Mouse (Mus musculus): ENCODE data around the gene Gsta2. TPM values are rescaled to one million over a fixed set of nuclear protein-coding genes. Genes with fewer than 3 reads are reported as not detected.
"Not testable (repeated sequence)": the region's sequence is repeated elsewhere in the genome, so short reads cannot be mapped to it uniquely, and the experiment has no call there.

Gene Gsta2
- polyA plus RNA-seq, 1 experiment from 2014 or later: not detected

- Histone ChIP-seq H3K9me3 (ENCODE audit: control insufficient read depth, low read length) (no peaks in the 10 kb centered on the region), H3K4me3 (ENCODE audit: low read depth, low read length) (no peak overlapping the region), H3K27ac (ENCODE audit: low read depth, low read length) (no peak overlapping the region), H3K4me2 (ENCODE audit: low read depth, low read length, severe bottlenecking) (no peak overlapping the region), H3K9ac (ENCODE audit: low read length) (no peak overlapping the region), H3K27me3 (ENCODE audit: control insufficient read depth, insufficient read depth, low read length) (no peaks in the 10 kb centered on the region), H3K36me3 (ENCODE audit: control insufficient read depth, insufficient read depth, low read length) (no peaks in the 10 kb centered on the region), H3K4me1 (replicated peaks; ENCODE audit: control insufficient read depth, insufficient read depth, low read length) (no peaks in the 10 kb centered on the region)
- WGBS: 80% methylated on average over 6 of the region's 6 CpGs
- no peak for DNase-seq (ENCODE audit: low spot score)
- ATAC-seq (replicated peaks; ENCODE audit: low FRiP score): no peak
Observed at GRCm38 (mm10) chr9:78359750-78360483, 4.3 kb upstream of the Gsta2 start.

- H3K4me1 ChIP-seq (replicated peaks; ENCODE audit: control insufficient read depth, insufficient read depth, low read length): no peaks in the 10 kb centered on the region
- H3K27me3 ChIP-seq (ENCODE audit: control insufficient read depth, insufficient read depth, low read length): no peaks in the 10 kb centered on the region
- DNase-seq (ENCODE audit: low spot score) (peak; percentile 83), ATAC-seq (replicated peaks; ENCODE audit: low FRiP score) (peak; percentile 76)
- H3K36me3 ChIP-seq (ENCODE audit: control insufficient read depth, insufficient read depth, low read length): no peaks in the 10 kb centered on the region
- no peak overlapping the region for H3K4me3 ChIP-seq (ENCODE audit: low read depth, low read length)
- WGBS: 14% methylated on average over 9 of the region's 9 CpGs
- H3K4me2 ChIP-seq (ENCODE audit: low read depth, low read length, severe bottlenecking): no peak overlapping the region
- H3K9me3 ChIP-seq (ENCODE audit: control insufficient read depth, low read length): no peaks in the 10 kb centered on the region
- no peak overlapping the region for H3K27ac ChIP-seq (ENCODE audit: low read depth, low read length)
- no peak overlapping the region for H3K9ac ChIP-seq (ENCODE audit: low read length)
Observed at GRCm38 (mm10) chr9:78358053-78358452, 2.5 kb upstream of the Gsta2 start.

- DNase-seq (ENCODE audit: low spot score) (no peak), ATAC-seq (replicated peaks; ENCODE audit: low FRiP score) (no peak)
- WGBS: 82% methylated on average over 11 of the region's 11 CpGs
- no peak overlapping the region for H3K27ac ChIP-seq (ENCODE audit: low read depth, low read length)
- H3K9ac ChIP-seq (ENCODE audit: low read length): no peak overlapping the region
- H3K27me3 ChIP-seq (ENCODE audit: control insufficient read depth, insufficient read depth, low read length): no peaks in the 10 kb centered on the region
- no peaks in the 10 kb centered on the region for H3K9me3 ChIP-seq (ENCODE audit: control insufficient read depth, low read length)
- no peaks in the 10 kb centered on the region for H3K36me3 ChIP-seq (ENCODE audit: control insufficient read depth, insufficient read depth, low read length)
- H3K4me1 ChIP-seq (replicated peaks; ENCODE audit: control insufficient read depth, insufficient read depth, low read length): no peaks in the 10 kb centered on the region
- no peak overlapping the region for H3K4me2 ChIP-seq (ENCODE audit: low read depth, low read length, severe bottlenecking)
- no peak overlapping the region for H3K4me3 ChIP-seq (ENCODE audit: low read depth, low read length)
Observed at GRCm38 (mm10) chr9:78354665-78355578, 666 bp downstream of the Gsta2 start.

- ATAC-seq (replicated peaks; ENCODE audit: low FRiP score) (no peak), DNase-seq (ENCODE audit: low spot score) (no peak)
- no peaks in the 10 kb centered on the region for H3K9me3 ChIP-seq (ENCODE audit: control insufficient read depth, low read length)
- H3K27me3 ChIP-seq (ENCODE audit: control insufficient read depth, insufficient read depth, low read length): no peaks in the 10 kb centered on the region
- no peaks in the 10 kb centered on the region for H3K4me1 ChIP-seq (replicated peaks; ENCODE audit: control insufficient read depth, insufficient read depth, low read length)
- H3K9ac ChIP-seq (ENCODE audit: low read length): no peak overlapping the region
- H3K4me2 ChIP-seq (ENCODE audit: low read depth, low read length, severe bottlenecking): no peak overlapping the region
- H3K27ac ChIP-seq (ENCODE audit: low read depth, low read length): no peak overlapping the region
- 87% methylated on average over 6 of the region's 6 CpGs for WGBS
- no peaks in the 10 kb centered on the region for H3K36me3 ChIP-seq (ENCODE audit: control insufficient read depth, insufficient read depth, low read length)
- H3K4me3 ChIP-seq (ENCODE audit: low read depth, low read length): no peak overlapping the region
Observed at GRCm38 (mm10) chr9:78351504-78352220, 3.9 kb downstream of the Gsta2 start.

- H3K4me3 ChIP-seq (ENCODE audit: low read depth, low read length); DNase-seq (ENCODE audit: low spot score); H3K4me1 ChIP-seq (replicated peaks; ENCODE audit: control insufficient read depth, insufficient read depth, low read length); H3K27ac ChIP-seq (ENCODE audit: low read depth, low read length); H3K9me3 ChIP-seq (ENCODE audit: control insufficient read depth, low read length); H3K27me3 ChIP-seq (ENCODE audit: control insufficient read depth, insufficient read depth, low read length); H3K9ac ChIP-seq (ENCODE audit: low read length); ATAC-seq (replicated peaks; ENCODE audit: low FRiP score); H3K36me3 ChIP-seq (ENCODE audit: control insufficient read depth, insufficient read depth, low read length); H3K4me2 ChIP-seq (ENCODE audit: low read depth, low read length, severe bottlenecking): not testable (repeated sequence)
Observed at GRCm38 (mm10) chr9:78350007-78350406, 5.6 kb downstream of the Gsta2 start.

GRCm38 (mm10) chr9:78349141-78349540, 6.4 kb downstream of the Gsta2 start:
- ATAC-seq (replicated peaks; ENCODE audit: low FRiP score); H3K27me3 ChIP-seq (ENCODE audit: control insufficient read depth, insufficient read depth, low read length); H3K4me3 ChIP-seq (ENCODE audit: low read depth, low read length); H3K36me3 ChIP-seq (ENCODE audit: control insufficient read depth, insufficient read depth, low read length); H3K27ac ChIP-seq (ENCODE audit: low read depth, low read length); H3K4me1 ChIP-seq (replicated peaks; ENCODE audit: control insufficient read depth, insufficient read depth, low read length); DNase-seq (ENCODE audit: low spot score); H3K4me2 ChIP-seq (ENCODE audit: low read depth, low read length, severe bottlenecking); H3K9me3 ChIP-seq (ENCODE audit: control insufficient read depth, low read length); H3K9ac ChIP-seq (ENCODE audit: low read length): not testable (repeated sequence)
- 83% methylated on average over 3 of the region's 3 CpGs for WGBS

GRCm38 (mm10) chr9:78348206-78349004, 7.2 kb downstream of the Gsta2 start:
- not testable (repeated sequence) for DNase-seq (ENCODE audit: low spot score); H3K4me1 ChIP-seq (replicated peaks; ENCODE audit: control insufficient read depth, insufficient read depth, low read length); H3K9me3 ChIP-seq (ENCODE audit: control insufficient read depth, low read length); H3K27ac ChIP-seq (ENCODE audit: low read depth, low read length); ATAC-seq (replicated peaks; ENCODE audit: low FRiP score); H3K4me2 ChIP-seq (ENCODE audit: low read depth, low read length, severe bottlenecking); H3K36me3 ChIP-seq (ENCODE audit: control insufficient read depth, insufficient read depth, low read length); H3K27me3 ChIP-seq (ENCODE audit: control insufficient read depth, insufficient read depth, low read length); H3K9ac ChIP-seq (ENCODE audit: low read length); H3K4me3 ChIP-seq (ENCODE audit: low read depth, low read length)
- WGBS: 70% methylated on average over 6 of the region's 6 CpGs

GRCm38 (mm10) chr9:78347004-78347403, 8.6 kb downstream of the Gsta2 start:
- H3K9ac ChIP-seq (ENCODE audit: low read length): no peak overlapping the region
- H3K27ac ChIP-seq (ENCODE audit: low read depth, low read length): no peak overlapping the region
- no peaks in the 10 kb centered on the region for H3K36me3 ChIP-seq (ENCODE audit: control insufficient read depth, insufficient read depth, low read length)
- no peak overlapping the region for H3K4me3 ChIP-seq (ENCODE audit: low read depth, low read length)
- DNase-seq (ENCODE audit: low spot score) (no peak), ATAC-seq (replicated peaks; ENCODE audit: low FRiP score) (no peak)
- H3K27me3 ChIP-seq (ENCODE audit: control insufficient read depth, insufficient read depth, low read length): no peaks in the 10 kb centered on the region
- WGBS: 66% methylated on average over 3 of the region's 3 CpGs
- no peaks in the 10 kb centered on the region for H3K9me3 ChIP-seq (ENCODE audit: control insufficient read depth, low read length)
- H3K4me2 ChIP-seq (ENCODE audit: low read depth, low read length, severe bottlenecking): no peak overlapping the region
- H3K4me1 ChIP-seq (replicated peaks; ENCODE audit: control insufficient read depth, insufficient read depth, low read length): no peaks in the 10 kb centered on the region

Measured in forebrain, embryonic 11.5 days (tissue).